Mouse (Mus musculus) neural tube, embryonic 11.5 days (tissue): ENCODE data around the gene Mmp21. TPM values are rescaled to one million over a fixed set of nuclear protein-coding genes. Genes with fewer than 3 reads are reported as not detected.
"Not testable (repeated sequence)": the region's sequence is repeated elsewhere in the genome, so short reads cannot be mapped to it uniquely, and the experiment has no call there.

Experiments used
- ATAC-seq: fragments of 200-750 bp; cut with Nextera tagmentation; 2 replicates; pipeline ENCODE4 v1.8.0; 2017; ENCODE audit warnings: moderate number of reproducible peaks, mild to moderate bottlenecking, moderate TSS enrichment, moderate library complexity; ENCODE audit not compliant: insufficient read depth, low FRiP score, low TSS enrichment
- DNase-seq: peaks from one replicate; pipeline ENCODE4 v3.0.0-alpha.2; 2015; ENCODE audit warnings: low spot score
- H3K27ac ChIP-seq: fragments of 300-500 bp; sonication (generic); 2 replicates; pipeline ENCODE4 v1.5.1; 2014; ENCODE audit warnings: low read depth, mild to moderate bottlenecking, low read length
- H3K27me3 ChIP-seq: fragments of 300-500 bp; sonication (generic); 2 replicates; pipeline ENCODE4 v1.6.1; 2014; ENCODE audit warnings: mild to moderate bottlenecking, low read length, mixed read lengths; ENCODE audit not compliant: control insufficient read depth, insufficient read depth
- H3K36me3 ChIP-seq: fragments of 300-500 bp; sonication (generic); 2 replicates; pipeline ENCODE4 v1.6.1; 2014; ENCODE audit warnings: mild to moderate bottlenecking, low read length, moderate library complexity, mixed read lengths; ENCODE audit not compliant: control insufficient read depth, insufficient read depth
- H3K4me1 ChIP-seq: fragments of 300-500 bp; sonication (generic); 2 replicates; pipeline ENCODE4 v1.6.1; 2014; ENCODE audit warnings: low read length, mixed read lengths; ENCODE audit not compliant: control insufficient read depth, insufficient read depth
- H3K4me2 ChIP-seq: fragments of 300-500 bp; sonication (generic); 2 replicates; pipeline ENCODE4 v1.6.1; 2014; ENCODE audit warnings: low read depth, mild to moderate bottlenecking, moderate library complexity
- H3K4me3 ChIP-seq: fragments of 300-500 bp; sonication (generic); 2 replicates; pipeline ENCODE4 v1.5.1; 2014; ENCODE audit warnings: low read depth, low read length
- H3K9ac ChIP-seq: fragments of 300-500 bp; sonication (generic); 2 replicates; pipeline ENCODE4 v1.6.1; 2014; ENCODE audit warnings: mild to moderate bottlenecking, low read length
- H3K9me3 ChIP-seq: fragments of 300-500 bp; sonication (generic); 2 replicates; pipeline ENCODE4 v1.6.1; 2016; ENCODE audit warnings: low read length; ENCODE audit not compliant: control insufficient read depth
- WGBS: fragments of 180-500 bp; shearing (Covaris S2); extraction: QIAGEN DNeasy Blood & Tissue Kit; methylation state at CpG from one replicate; pipeline ENCODE4 v1.1.7; 2014; 5-methylcytosine and 5-hydroxymethylcytosine counted together
- polyA plus RNA-seq: library from polyadenylated mRNA; unstranded; fragments of >200 nt; fragmentation: Nextera tagmentation; extraction: Ambion mirVana; gene quantifications from 2 replicates; pipeline ENCODE4 v1.2.1, GENCODE M21; 2014

Mmp21 gene
- polyA plus RNA-seq, 1 experiment from 2014 or later, result not detected

DNA sequence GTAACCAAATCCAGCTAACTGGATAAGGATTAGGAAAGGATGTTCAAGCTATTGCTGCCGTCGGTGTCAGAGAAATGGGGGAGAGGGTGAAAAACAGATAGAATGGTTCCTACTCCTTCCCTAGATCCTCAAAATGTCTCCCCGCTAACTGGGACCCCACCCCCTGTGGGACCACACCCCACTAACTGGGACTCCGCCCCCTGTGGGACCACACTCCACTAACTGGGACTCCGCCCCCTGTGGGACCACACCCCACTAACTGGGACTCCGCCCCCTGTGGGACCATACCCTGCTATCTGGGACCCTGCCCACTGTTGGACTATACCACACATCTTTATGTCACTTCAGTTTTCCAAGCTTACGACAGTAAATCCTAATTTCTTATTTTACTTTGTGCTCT lies 24.0 kb upstream of the Mmp21 start:
- ATAC-seq, result no peak

GRCm38 (mm10) chr7:133702333-133702732 lies 22.5 kb upstream of the Mmp21 start:
- 94% methylated on average over 10 of the region's 10 CpGs for WGBS
- Histone ChIP-seq H3K4me3 (no peak overlapping the region), H3K27ac (no peak overlapping the region), H3K9ac (no peak overlapping the region), H3K4me2 (no peak overlapping the region), H3K4me1 (no peaks in the 10 kb centered on the region), H3K27me3 (no peaks in the 10 kb centered on the region), H3K36me3 (no peaks in the 10 kb centered on the region), H3K9me3 (no peaks in the 10 kb centered on the region)
- ATAC-seq (no peak), DNase-seq (no peak)

More for the DNA sequence above, 24.0 kb upstream of the Mmp21 start:
- Histone ChIP-seq H3K4me3 (no peak overlapping the region), H3K36me3 (no peaks in the 10 kb centered on the region), H3K27ac (no peak overlapping the region), H3K9me3 (no peaks in the 10 kb centered on the region), H3K27me3 (no peaks in the 10 kb centered on the region), H3K4me1 (no peaks in the 10 kb centered on the region), H3K9ac (no peak overlapping the region), H3K4me2 (no peak overlapping the region)
- WGBS, result 87% methylated on average over 7 of the region's 7 CpGs
- DNase-seq, result no peak

DNA sequence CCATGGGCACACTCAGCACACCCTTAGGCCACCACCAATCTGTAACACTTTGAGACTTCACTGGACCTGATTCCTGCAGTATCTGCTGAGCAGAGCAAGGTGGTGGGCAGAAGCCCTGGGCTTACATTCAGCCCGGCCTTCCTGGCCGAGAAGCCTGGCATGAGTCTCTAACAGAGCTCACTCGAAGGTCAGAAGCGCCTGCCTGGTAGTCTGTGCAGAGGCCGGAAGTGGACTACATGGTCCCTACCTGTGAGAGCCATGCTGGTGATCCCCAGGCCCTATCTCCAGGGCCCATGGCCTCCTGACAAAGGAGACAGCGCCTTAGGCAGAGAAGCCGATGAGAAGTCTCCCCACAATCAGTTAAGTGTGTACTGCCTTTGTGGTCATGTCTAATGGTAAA lies 21.5 kb upstream of the Mmp21 start:
- DNase-seq (no peak), ATAC-seq (no peak)
- H3K36me3 ChIP-seq, result no peaks in the 10 kb centered on the region
- H3K9ac ChIP-seq, result no peak overlapping the region
- H3K9me3 ChIP-seq, result no peaks in the 10 kb centered on the region
- no peaks in the 10 kb centered on the region for H3K27me3 ChIP-seq
- no peak overlapping the region for H3K4me2 ChIP-seq
- H3K4me1 ChIP-seq, result no peaks in the 10 kb centered on the region
- 95% methylated on average over 7 of the region's 7 CpGs for WGBS
- H3K4me3 ChIP-seq, result no peak overlapping the region
- H3K27ac ChIP-seq, result no peak overlapping the region

GRCm38 (mm10) chr7:133699885-133700284 lies 20.0 kb upstream of the Mmp21 start:
- ATAC-seq (no peak), DNase-seq (no peak)
- Histone ChIP-seq H3K4me1 (no peaks in the 10 kb centered on the region), H3K27ac (no peak overlapping the region), H3K4me2 (no peak overlapping the region), H3K4me3 (no peak overlapping the region), H3K9me3 (no peaks in the 10 kb centered on the region), H3K9ac (no peak overlapping the region), H3K27me3 (no peaks in the 10 kb centered on the region), H3K36me3 (no peaks in the 10 kb centered on the region)
- WGBS, result 85% methylated on average over 4 of the region's 4 CpGs

GRCm38 (mm10) chr7:133698021-133698709 lies 18.3 kb upstream of the Mmp21 start:
- Histone ChIP-seq H3K27ac (no peak overlapping the region), H3K4me1 (no peaks in the 10 kb centered on the region), H3K4me3 (no peak overlapping the region), H3K27me3 (no peaks in the 10 kb centered on the region), H3K36me3 (no peaks in the 10 kb centered on the region), H3K9ac (no peak overlapping the region), H3K9me3 (no peaks in the 10 kb centered on the region), H3K4me2 (no peak overlapping the region)
- DNase-seq (no peak), ATAC-seq (no peak)
- WGBS, result 91% methylated on average over 12 of the region's 12 CpGs

GRCm38 (mm10) chr7:133685644-133686043 lies 5.8 kb upstream of the Mmp21 start:
- not testable (repeated sequence) for H3K4me2 ChIP-seq, H3K36me3 ChIP-seq, DNase-seq, ATAC-seq, H3K27ac ChIP-seq, H3K4me1 ChIP-seq, H3K9ac ChIP-seq, H3K27me3 ChIP-seq, H3K4me3 ChIP-seq, H3K9me3 ChIP-seq

- Histone ChIP-seq H3K9ac (no peak overlapping the region), H3K4me2 (no peak overlapping the region), H3K36me3 (no peaks in the 10 kb centered on the region), H3K4me3 (no peak overlapping the region), H3K4me1 (no peaks in the 10 kb centered on the region), H3K27ac (no peak overlapping the region), H3K27me3 (no peaks in the 10 kb centered on the region), H3K9me3 (peaks cover 3% of the 10 kb centered on the region; the same call in 1 of the 2 replicates)
- ATAC-seq (no peak), DNase-seq (no peak)
- WGBS, result 93% methylated on average over 6 of the region's 6 CpGs
Observed at GRCm38 (mm10) chr7:133684701-133685100, 4.8 kb upstream of the Mmp21 start.

DNA sequence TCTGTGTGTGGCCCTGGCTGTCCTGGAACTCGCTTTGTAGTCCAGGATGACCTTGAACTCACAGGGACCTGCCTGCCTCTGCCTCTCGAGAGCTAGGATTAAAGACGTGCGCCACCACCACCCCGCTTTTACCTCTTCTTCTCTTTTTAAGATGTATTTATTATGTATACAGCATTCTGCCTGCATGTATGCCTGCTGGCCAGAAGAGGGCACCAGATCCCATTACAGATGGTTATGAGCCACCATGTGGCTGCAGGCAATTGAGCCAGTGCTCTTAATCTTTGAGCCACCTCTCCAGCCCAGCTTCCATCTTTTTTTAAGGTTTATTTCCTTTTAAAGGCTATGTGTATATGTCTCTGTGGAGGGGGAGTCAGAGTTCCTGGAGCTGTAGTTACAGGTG lies 4.2 kb upstream of the Mmp21 start:
- no peaks in the 10 kb centered on the region for H3K4me1 ChIP-seq
- no peak overlapping the region for H3K27ac ChIP-seq
- peaks cover 3% of the 10 kb centered on the region; the same call in 1 of the 2 replicates for H3K9me3 ChIP-seq
- no peak overlapping the region for H3K9ac ChIP-seq
- 88% methylated on average over 5 of the region's 5 CpGs for WGBS
- no peaks in the 10 kb centered on the region for H3K27me3 ChIP-seq
- no peak overlapping the region for H3K4me3 ChIP-seq
- H3K4me2 ChIP-seq, result no peak overlapping the region
- H3K36me3 ChIP-seq, result no peaks in the 10 kb centered on the region
- ATAC-seq, result no peak
- no peak for DNase-seq

GRCm38 (mm10) chr7:133683626-133684025 lies 3.8 kb upstream of the Mmp21 start:
- no peak overlapping the region for H3K4me3 ChIP-seq
- no peak overlapping the region for H3K9ac ChIP-seq
- 81% methylated on average over 5 of the region's 5 CpGs for WGBS
- DNase-seq, result no peak
- no peaks in the 10 kb centered on the region for H3K4me1 ChIP-seq
- H3K9me3 ChIP-seq, result peaks cover 3% of the 10 kb centered on the region; the same call in 1 of the 2 replicates
- no peak overlapping the region for H3K27ac ChIP-seq
- H3K36me3 ChIP-seq, result no peaks in the 10 kb centered on the region
- no peaks in the 10 kb centered on the region for H3K27me3 ChIP-seq
- no peak overlapping the region for H3K4me2 ChIP-seq
- no peak for ATAC-seq
